Mouse (Mus musculus) stomach, embryonic 16.5 days (tissue): ENCODE measurements around the gene Slc7a8. TPM values are rescaled to one million over a fixed set of nuclear protein-coding genes. Genes with fewer than 3 reads are reported as not detected.

Source experiments
- ATAC-seq: fragments of 200-750 bp; cut with Nextera tagmentation; 2 replicates; pipeline ENCODE4 v1.8.0; 2017; ENCODE audit warnings: moderate number of reproducible peaks, moderate TSS enrichment; ENCODE audit not compliant: insufficient read depth, low FRiP score
- H3K27ac ChIP-seq: fragments of 300-500 bp; sonication (generic); 2 replicates; pipeline ENCODE4 v1.5.1; 2014; ENCODE audit warnings: low read length
- H3K27me3 ChIP-seq: fragments of 300-500 bp; sonication (generic); 2 replicates; pipeline ENCODE4 v1.6.1; 2014; ENCODE audit warnings: low read length, control low read depth, mixed read lengths; ENCODE audit not compliant: control insufficient read depth, insufficient read depth
- H3K36me3 ChIP-seq: fragments of 300-500 bp; sonication (generic); 2 replicates; pipeline ENCODE4 v1.6.1; 2014; ENCODE audit warnings: low read length; ENCODE audit not compliant: control insufficient read depth, insufficient read depth
- H3K4me1 ChIP-seq: fragments of 300-500 bp; sonication (generic); 2 replicates; pipeline ENCODE4 v1.6.1; 2014; ENCODE audit warnings: low read length, control low read depth, mixed read lengths; ENCODE audit not compliant: control insufficient read depth, insufficient read depth
- H3K4me2 ChIP-seq: fragments of 300-500 bp; sonication (generic); 2 replicates; pipeline ENCODE4 v1.6.1; 2014; ENCODE audit warnings: low read depth, low read length, mixed read lengths
- H3K4me3 ChIP-seq: fragments of 300-500 bp; sonication (generic); replicated peaks from 2 replicates; pipeline ENCODE4 v1.5.1; 2014; ENCODE audit warnings: mild to moderate bottlenecking, low read length
- H3K9ac ChIP-seq: fragments of 300-500 bp; sonication (generic); 2 replicates; pipeline ENCODE4 v1.6.1; 2014; ENCODE audit warnings: low read length
- H3K9me3 ChIP-seq: fragments of 300-500 bp; sonication (generic); replicated peaks from 2 replicates; pipeline ENCODE4 v1.6.1; 2016; ENCODE audit warnings: low read length, control low read depth; ENCODE audit not compliant: control insufficient read depth
- WGBS: fragments of 180-500 bp; shearing (Covaris S2); extraction: QIAGEN DNeasy Blood & Tissue Kit; methylation state at CpG from one replicate; pipeline ENCODE4 v1.1.7; 2014; 5-methylcytosine and 5-hydroxymethylcytosine counted together
- polyA plus RNA-seq: library from polyadenylated mRNA; unstranded; fragments of >200 nt; fragmentation: Nextera tagmentation; extraction: Ambion mirVana; gene quantifications from 2 replicates; pipeline ENCODE4 v1.2.1, GENCODE M21; 2015

The Slc7a8 gene
- polyA plus RNA-seq, 1 experiment from 2014 or later, result 10.2 TPM

DNA sequence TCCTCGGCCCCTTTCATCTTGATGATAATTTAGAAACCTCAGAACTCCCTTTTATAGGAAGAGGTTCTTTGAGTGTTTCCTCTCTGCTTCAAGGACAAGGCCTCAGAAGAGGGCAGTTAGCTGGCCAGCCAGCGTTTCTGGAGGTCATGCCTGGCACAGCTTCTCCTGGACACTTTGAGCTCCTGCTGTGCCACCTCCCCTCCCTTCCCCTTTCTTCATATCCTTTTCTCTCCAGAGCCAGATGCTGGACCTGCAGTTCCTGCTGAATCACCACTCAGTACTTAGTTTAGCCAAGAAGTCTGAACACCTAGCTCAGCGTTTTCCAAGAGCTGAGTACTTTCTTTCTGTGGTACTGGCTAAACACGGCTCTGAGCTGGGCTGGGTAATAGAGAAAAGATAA is 32.5 kb downstream of the Slc7a8 start:
- no peak for ATAC-seq
- Histone ChIP-seq H3K4me1 (peaks cover 5% of the 10 kb centered on the region; the same call in 1 of the 2 replicates), H3K27me3 (no peaks in the 10 kb centered on the region), H3K9me3 (no peaks in the 10 kb centered on the region), H3K36me3 (no peaks in the 10 kb centered on the region), H3K9ac (no peak overlapping the region), H3K27ac (no peak overlapping the region), H3K4me2 (no peak overlapping the region), H3K4me3 (no peak overlapping the region)
- 68% methylated on average over 4 of the region's 4 CpGs for WGBS

DNA sequence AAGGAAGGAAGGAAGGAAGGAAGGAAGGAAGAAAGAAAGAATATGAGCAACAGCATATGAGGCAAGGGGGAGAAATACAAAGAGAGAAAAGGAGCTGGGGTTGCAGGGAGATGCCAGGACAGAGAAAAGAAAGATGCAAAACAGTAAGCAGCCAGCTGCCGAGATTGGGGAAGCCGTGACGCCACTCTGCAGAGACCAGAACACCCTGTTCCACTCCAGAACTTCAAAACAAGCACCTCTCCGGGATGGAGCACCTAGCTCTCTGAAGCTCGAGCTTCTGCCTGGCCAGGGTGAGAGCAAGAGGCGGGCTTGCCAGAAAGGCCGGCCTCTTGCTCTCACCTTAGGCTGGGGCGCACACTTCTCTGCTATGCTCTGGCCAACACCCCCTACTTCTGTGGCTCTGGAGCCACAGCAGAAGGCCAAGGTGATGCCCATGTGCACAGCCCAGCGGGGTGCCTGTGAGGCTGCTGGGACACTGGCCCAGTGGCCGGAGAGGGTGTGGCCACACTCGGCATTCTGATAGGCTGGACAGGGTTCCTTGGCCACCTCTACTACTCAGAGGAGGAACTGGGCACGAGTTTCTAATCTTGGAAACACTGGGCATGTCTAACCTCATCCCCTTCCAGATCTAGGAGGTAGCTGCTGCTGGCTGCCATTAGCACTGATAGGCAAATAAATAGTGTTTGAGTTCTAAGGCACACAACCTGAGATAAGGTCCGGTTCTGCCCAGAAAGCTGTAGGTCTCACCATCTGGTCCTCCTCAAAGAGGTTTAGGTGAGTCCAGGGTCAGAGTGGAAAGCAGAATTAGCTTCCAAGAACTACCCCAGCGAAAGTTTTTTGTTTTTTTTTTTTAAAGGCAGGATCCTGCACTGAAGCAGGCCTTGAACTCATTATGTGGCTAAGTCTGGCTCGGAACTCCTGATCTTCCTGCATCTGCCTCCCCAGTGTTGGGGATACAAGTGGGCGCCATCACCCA is 33.5 kb downstream of the Slc7a8 start:
- 68% methylated on average over 16 of the region's 16 CpGs for WGBS
- Histone ChIP-seq H3K4me3 (no peak overlapping the region), H3K9me3 (no peaks in the 10 kb centered on the region), H3K4me1 (0 out of 2 replicates have a peak, but pooled peaks cover under 1% of the 10 kb centered on the region), H3K36me3 (no peaks in the 10 kb centered on the region), H3K27me3 (no peaks in the 10 kb centered on the region), H3K4me2 (no peak overlapping the region), H3K27ac (no peak overlapping the region), H3K9ac (no peak overlapping the region)
- ATAC-seq, result no peak

DNA sequence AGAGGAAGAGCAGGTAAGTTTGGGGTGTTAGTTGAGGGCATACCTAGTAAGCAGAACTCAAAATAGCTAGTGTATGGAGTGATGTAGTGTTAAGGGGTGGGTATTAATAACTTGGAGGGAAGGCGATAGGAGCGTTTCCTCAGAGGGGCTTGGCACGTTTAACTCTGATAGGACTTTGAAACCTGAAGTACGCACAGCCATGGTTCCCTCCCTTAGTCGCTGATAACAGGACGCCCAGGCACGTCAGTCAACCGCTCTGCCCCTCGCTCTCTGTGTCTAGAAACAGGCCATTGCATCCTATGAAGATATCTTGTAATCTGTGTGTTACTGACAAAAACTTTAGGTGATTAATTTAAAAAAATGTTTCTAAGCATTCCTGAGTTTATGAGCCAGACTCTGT is 35.7 kb downstream of the Slc7a8 start:
- no peak overlapping the region for H3K9ac ChIP-seq
- no peak overlapping the region for H3K4me2 ChIP-seq
- no peaks in the 10 kb centered on the region for H3K4me1 ChIP-seq
- H3K27ac ChIP-seq, result no peak overlapping the region
- H3K4me3 ChIP-seq, result no peak overlapping the region
- ATAC-seq, result no peak
- no peaks in the 10 kb centered on the region for H3K27me3 ChIP-seq
- H3K9me3 ChIP-seq, result no peaks in the 10 kb centered on the region
- no peaks in the 10 kb centered on the region for H3K36me3 ChIP-seq
- 68% methylated on average over 9 of the region's 9 CpGs for WGBS

DNA sequence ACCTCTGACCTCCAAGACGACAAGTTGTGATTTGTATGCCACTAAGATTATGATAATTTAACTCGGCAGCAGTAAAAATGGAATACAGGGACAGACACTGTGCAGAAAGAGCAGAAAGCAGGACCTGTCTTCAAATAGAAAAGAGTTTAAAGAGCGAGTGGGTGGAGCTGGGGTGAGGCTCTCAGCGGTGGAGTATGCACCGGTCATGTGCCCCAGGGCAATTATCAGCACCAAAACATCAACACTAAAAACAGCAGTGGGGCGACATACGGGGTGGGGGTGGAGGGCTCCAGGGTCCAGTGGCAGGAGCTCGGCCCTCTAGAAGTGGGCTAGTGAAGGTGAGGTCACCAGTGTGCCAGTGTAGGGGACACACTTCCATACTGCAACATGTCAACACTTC is 37.3 kb downstream of the Slc7a8 start:
- Histone ChIP-seq H3K36me3 (no peaks in the 10 kb centered on the region), H3K27ac (no peak overlapping the region), H3K4me2 (no peak overlapping the region), H3K27me3 (no peaks in the 10 kb centered on the region), H3K4me1 (no peaks in the 10 kb centered on the region), H3K9me3 (no peaks in the 10 kb centered on the region), H3K9ac (no peak overlapping the region), H3K4me3 (no peak overlapping the region)
- no peak for ATAC-seq
- WGBS, result 40% methylated on average over 8 of the region's 8 CpGs

DNA sequence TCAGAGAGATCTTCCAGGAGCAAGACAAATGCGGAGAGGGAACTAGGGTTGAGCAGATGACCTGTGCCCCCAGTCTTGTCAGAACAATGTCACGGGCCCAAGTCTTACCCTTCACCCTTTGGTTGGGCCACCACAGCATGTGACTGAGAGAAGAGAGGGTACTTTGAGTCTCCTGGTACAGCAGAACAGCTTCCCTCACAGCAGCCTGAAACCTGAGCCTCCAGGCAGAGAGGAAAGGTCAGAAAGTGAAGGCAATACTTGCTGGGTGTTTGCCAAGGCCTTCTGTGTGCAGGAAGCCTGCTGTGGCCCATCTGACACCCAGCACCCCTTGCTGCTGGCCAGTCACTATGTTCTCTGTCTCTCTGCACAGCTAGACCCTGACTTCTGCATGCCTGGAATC is 39.4 kb downstream of the Slc7a8 start:
- Histone ChIP-seq H3K9me3 (no peaks in the 10 kb centered on the region), H3K27ac (no peak overlapping the region), H3K4me1 (no peaks in the 10 kb centered on the region), H3K4me2 (no peak overlapping the region), H3K36me3 (no peaks in the 10 kb centered on the region), H3K9ac (no peak overlapping the region), H3K4me3 (no peak overlapping the region), H3K27me3 (no peaks in the 10 kb centered on the region)
- ATAC-seq, result no peak
- 63% methylated on average over 2 of the region's 2 CpGs for WGBS

DNA sequence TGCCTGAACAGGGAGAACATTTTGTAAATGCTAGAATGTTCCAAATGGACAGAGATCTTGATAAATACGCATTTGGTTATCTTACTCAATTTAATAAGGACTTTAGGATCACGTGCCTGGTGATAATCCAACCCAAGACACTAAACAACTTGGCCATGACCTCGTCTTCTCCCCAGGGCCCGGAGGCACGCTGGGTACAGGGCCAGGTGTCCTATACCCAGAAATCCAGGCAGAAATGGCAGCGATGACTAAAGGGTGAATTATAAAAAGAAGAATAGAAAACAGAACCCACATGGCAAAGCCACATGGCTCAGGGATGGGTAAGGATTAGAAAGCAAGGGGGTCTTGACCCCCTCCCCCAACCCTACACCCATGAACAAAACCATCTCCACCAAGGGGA is 40.0 kb downstream of the Slc7a8 start:
- 82% methylated on average over 6 of the region's 6 CpGs for WGBS
- H3K4me2 ChIP-seq, result no peak overlapping the region
- H3K4me1 ChIP-seq, result no peaks in the 10 kb centered on the region
- no peak overlapping the region for H3K27ac ChIP-seq
- H3K9ac ChIP-seq, result no peak overlapping the region
- ATAC-seq, result no peak
- no peaks in the 10 kb centered on the region for H3K36me3 ChIP-seq
- no peaks in the 10 kb centered on the region for H3K9me3 ChIP-seq
- H3K4me3 ChIP-seq, result no peak overlapping the region
- H3K27me3 ChIP-seq, result no peaks in the 10 kb centered on the region

DNA sequence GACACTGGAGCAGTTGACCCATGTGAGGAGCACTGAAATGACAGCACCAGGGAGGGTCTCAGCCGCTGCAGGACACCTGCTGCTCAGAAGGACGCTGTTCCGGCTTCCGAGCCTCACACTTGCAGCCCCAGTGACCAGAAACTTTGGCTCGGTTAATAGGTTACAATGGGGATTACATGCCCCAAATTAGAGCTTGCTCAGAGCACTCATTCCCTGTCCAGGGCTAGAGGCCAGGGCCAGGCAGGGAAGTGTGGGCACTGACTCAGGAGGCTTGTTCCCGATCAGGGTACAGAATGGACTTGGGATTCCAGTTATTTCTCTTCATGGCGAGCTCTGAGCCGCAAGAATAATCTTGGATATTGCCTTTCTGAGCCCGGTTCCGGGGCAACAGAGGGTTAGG is 44.1 kb downstream of the Slc7a8 start:
- Histone ChIP-seq H3K9ac (no peak overlapping the region), H3K27me3 (no peaks in the 10 kb centered on the region), H3K4me1 (0 out of 2 replicates have a peak, but pooled peaks cover 2% of the 10 kb centered on the region), H3K9me3 (no peaks in the 10 kb centered on the region), H3K27ac (no peak overlapping the region), H3K4me2 (no peak overlapping the region), H3K36me3 (no peaks in the 10 kb centered on the region), H3K4me3 (no peak overlapping the region)
- 80% methylated on average over 10 of the region's 10 CpGs for WGBS
- no peak for ATAC-seq

DNA sequence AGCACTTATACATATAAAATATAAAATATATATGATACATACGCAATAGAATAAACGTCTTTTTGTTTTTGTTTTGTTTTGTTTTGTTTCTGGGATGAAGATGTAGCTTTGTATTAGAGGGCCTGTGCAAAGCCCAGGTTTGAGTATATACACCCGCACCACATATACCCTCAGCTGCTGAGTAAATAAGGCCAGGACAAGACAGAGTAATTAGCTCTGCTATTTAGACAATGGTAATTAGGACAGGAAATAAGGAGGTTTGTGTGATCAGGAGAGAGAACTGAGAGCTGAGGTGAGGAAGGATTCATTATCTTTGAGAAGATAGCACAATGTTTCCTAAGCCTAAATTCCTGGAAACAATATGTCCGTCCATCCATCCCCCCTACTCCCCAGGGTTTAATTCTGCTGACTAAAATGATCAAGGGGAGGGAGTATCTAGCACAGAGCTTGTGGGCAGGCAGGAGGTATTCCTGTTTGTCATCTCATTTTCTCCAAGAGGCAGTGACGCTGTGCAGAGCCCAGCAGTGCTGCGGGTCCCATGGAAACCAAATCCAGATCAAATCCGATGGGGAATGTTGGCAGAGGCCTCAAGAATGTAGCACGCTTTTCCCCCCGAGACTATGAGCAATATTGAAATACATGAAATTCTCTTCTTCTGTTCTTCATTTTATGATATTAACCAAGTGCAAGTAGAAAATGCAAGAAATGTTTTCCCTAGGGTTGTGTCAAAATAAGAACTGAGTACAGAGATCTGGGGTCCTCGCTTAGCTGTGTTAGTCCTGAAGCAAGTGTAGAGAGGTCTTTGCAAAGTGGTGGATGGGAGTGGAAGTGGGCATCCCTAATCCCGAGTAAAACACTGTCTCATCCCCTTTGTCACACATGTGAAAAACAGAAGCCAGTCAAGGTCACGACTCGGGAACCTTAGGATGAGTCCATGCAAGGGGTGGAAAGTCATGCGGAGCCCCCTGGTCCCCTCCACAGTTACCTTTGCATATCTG is 44.9 kb downstream of the Slc7a8 start:
- 0 out of 2 replicates have a peak, but pooled peaks cover 2% of the 10 kb centered on the region for H3K4me1 ChIP-seq
- no peaks in the 10 kb centered on the region for H3K27me3 ChIP-seq
- peak; percentile 74; the same call in 1 of the 2 replicates for ATAC-seq
- 61% methylated on average over 14 of the region's 14 CpGs for WGBS
- no peaks in the 10 kb centered on the region for H3K36me3 ChIP-seq
- H3K9ac ChIP-seq, result no peak overlapping the region
- no peaks in the 10 kb centered on the region for H3K9me3 ChIP-seq
- no peak overlapping the region for H3K4me3 ChIP-seq
- no peak overlapping the region for H3K27ac ChIP-seq
- H3K4me2 ChIP-seq, result no peak overlapping the region
